Mouse (Mus musculus): ENCODE data around the gene Slc51b. TPM values are rescaled to one million over a fixed set of nuclear protein-coding genes. Genes with fewer than 3 reads are reported as not detected.
A peak's percentile ranks its signal among the peaks of the same experiment; 100 is the strongest.

Slc51b gene
- total RNA-seq, 1 experiment: not detected

GRCm38 (mm10) chr9:65371756-65372155 is 51.0 kb downstream of the Slc51b start:
- peak overlapping the region; percentile 58 to 63 for H3K4me3 ChIP-seq (ENCODE audit: insufficient read depth in 1 of 2, low read depth in 1 of 2, low read length in 2 of 2, poor library complexity in 1 of 2, severe bottlenecking in 1 of 2)
- in situ Hi-C loops (cut with MboI; ENCODE audit: low sequenced_read_pairs in 2 of 2, unreplicated experiment in 2 of 2): no loop called here

GRCm38 (mm10) chr9:65365721-65366120 is 57.0 kb downstream of the Slc51b start:
- DNase-seq (ENCODE audit: low read depth, low spot score): no peak
- Histone ChIP-seq H3K9me3 (ENCODE audit: control insufficient read depth, insufficient read depth, low read depth, low read length) (no peaks in the 10 kb centered on the region), H3K9ac (ENCODE audit: insufficient read depth, low read depth, low read length, poor library complexity, severe bottlenecking) (no peak overlapping the region), H3K4me3 (ENCODE audit: insufficient read depth in 1 of 2, low read depth in 1 of 2, low read length in 2 of 2, poor library complexity in 1 of 2, severe bottlenecking in 1 of 2) (no peak overlapping the region), H3K36me3 (ENCODE audit: control insufficient read depth, insufficient read depth, low read length, poor library complexity, severe bottlenecking) (0 out of 2 replicates have a peak, but pooled peaks cover 1% of the 10 kb centered on the region), H3K27ac (ENCODE audit: insufficient read depth, low read depth, low read length, poor library complexity, severe bottlenecking) (no peak overlapping the region), H3K4me1 (ENCODE audit: control insufficient read depth in 2 of 2, insufficient read depth in 2 of 2, low read length in 2 of 2, poor library complexity in 1 of 2) (peaks cover 0 to 2% of the 10 kb centered on the region in 2 experiments; a peak in 1 of 4 replicates)
- in situ Hi-C loops (cut with MboI; ENCODE audit: low sequenced_read_pairs in 2 of 2, unreplicated experiment in 2 of 2): no loop called here
- TF ChIP-seq HCFC1 (IDR thresholded peaks at IDR 0.05; ENCODE audit: borderline replicate concordance, insufficient read depth, low read length) (no peak), MAFK (IDR thresholded peaks at IDR 0.05; ENCODE audit: insufficient read depth, low read depth, low read length) (no peak), ZC3H11A (IDR thresholded peaks at IDR 0.05; ENCODE audit: borderline replicate concordance, low read depth, low read length) (no peak), ZNF384 (IDR thresholded peaks at IDR 0.05; ENCODE audit: low read depth, low read length) (no peak), CHD2 (IDR thresholded peaks at IDR 0.05; ENCODE audit: low read depth, low read length) (no peak)

More at GRCm38 (mm10) chr9:65371756-65372155, 51.0 kb downstream of the Slc51b start:
- no peak for DNase-seq (ENCODE audit: low read depth, low spot score)
- Histone ChIP-seq H3K27ac (ENCODE audit: insufficient read depth, low read depth, low read length, poor library complexity, severe bottlenecking) (no peak overlapping the region), H3K9me3 (ENCODE audit: control insufficient read depth, insufficient read depth, low read depth, low read length) (no peaks in the 10 kb centered on the region), H3K9ac (ENCODE audit: insufficient read depth, low read depth, low read length, poor library complexity, severe bottlenecking) (peak overlapping the region; percentile 83), H3K4me1 (ENCODE audit: control insufficient read depth in 2 of 2, insufficient read depth in 2 of 2, low read length in 2 of 2, poor library complexity in 1 of 2) (peaks cover 0 to 5% of the 10 kb centered on the region in 2 experiments; a peak in 1 of 4 replicates), H3K36me3 (ENCODE audit: control insufficient read depth, insufficient read depth, low read length, poor library complexity, severe bottlenecking) (no peaks in the 10 kb centered on the region)
- TF ChIP-seq CHD2 (IDR thresholded peaks at IDR 0.05; ENCODE audit: low read depth, low read length) (no peak), ZNF384 (IDR thresholded peaks at IDR 0.05; ENCODE audit: low read depth, low read length) (no peak), HCFC1 (IDR thresholded peaks at IDR 0.05; ENCODE audit: borderline replicate concordance, insufficient read depth, low read length) (no peak), MAFK (IDR thresholded peaks at IDR 0.05; ENCODE audit: insufficient read depth, low read depth, low read length) (no peak), ZC3H11A (IDR thresholded peaks at IDR 0.05; ENCODE audit: borderline replicate concordance, low read depth, low read length) (no peak)

- Histone ChIP-seq H3K4me1 (ENCODE audit: control insufficient read depth in 2 of 2, insufficient read depth in 2 of 2, low read length in 2 of 2, poor library complexity in 1 of 2) (peaks cover 0 to 2% of the 10 kb centered on the region in 2 experiments; a peak in 1 of 4 replicates), H3K36me3 (ENCODE audit: control insufficient read depth, insufficient read depth, low read length, poor library complexity, severe bottlenecking) (peaks cover 11% of the 10 kb centered on the region)
- no peak for DNase-seq (ENCODE audit: low read depth, low spot score)
Observed at GRCm38 (mm10) chr9:65363684-65364083, 59.1 kb downstream of the Slc51b start.

More at GRCm38 (mm10) chr9:65363684-65364083, 59.1 kb downstream of the Slc51b start:
- in situ Hi-C loops (cut with MboI; ENCODE audit: low sequenced_read_pairs in 2 of 2, unreplicated experiment in 2 of 2): no loop called here
- no peak for TF ChIP-seq HCFC1 (IDR thresholded peaks at IDR 0.05; ENCODE audit: borderline replicate concordance, insufficient read depth, low read length)
- no peak for TF ChIP-seq MAFK (IDR thresholded peaks at IDR 0.05; ENCODE audit: insufficient read depth, low read depth, low read length)
- no peak for TF ChIP-seq ZC3H11A (IDR thresholded peaks at IDR 0.05; ENCODE audit: borderline replicate concordance, low read depth, low read length)
- no peak for TF ChIP-seq CHD2 (IDR thresholded peaks at IDR 0.05; ENCODE audit: low read depth, low read length)
- TF ChIP-seq ZNF384 (IDR thresholded peaks at IDR 0.05; ENCODE audit: low read depth, low read length): no peak
- no peak overlapping the region; the same call in 1 of the 2 replicates for H3K27ac ChIP-seq (ENCODE audit: insufficient read depth, low read depth, low read length, poor library complexity, severe bottlenecking)
- no peak overlapping the region for H3K9ac ChIP-seq (ENCODE audit: insufficient read depth, low read depth, low read length, poor library complexity, severe bottlenecking)
- no peak overlapping the region for H3K4me3 ChIP-seq (ENCODE audit: insufficient read depth in 1 of 2, low read depth in 1 of 2, low read length in 2 of 2, poor library complexity in 1 of 2, severe bottlenecking in 1 of 2)
- H3K9me3 ChIP-seq (ENCODE audit: control insufficient read depth, insufficient read depth, low read depth, low read length): no peaks in the 10 kb centered on the region

Other genes starting within 250 kb of the Slc51b start
- 4.9 TPM in 2 replicates for gene Parp16, start 227.6 kb downstream of the Slc51b start, total RNA-seq (2012; rRNA removed)
- 0.09 and 0.11 TPM in 2 replicates for gene Cilp, start 157.8 kb downstream of the Slc51b start, total RNA-seq (2012; rRNA removed)
- gene Clpx, start 128.7 kb downstream of the Slc51b start, total RNA-seq (2012; rRNA removed): 17.3 and 24.1 TPM in 2 replicates
- gene Pdcd7, start 76.9 kb downstream of the Slc51b start, total RNA-seq (2012; rRNA removed): 23.7 and 27.5 TPM in 2 replicates
- 4.5 and 8.5 TPM in 2 replicates for gene Ubap1l, start 61.9 kb downstream of the Slc51b start, total RNA-seq (2012; rRNA removed)
- gene Kbtbd13, start 31.3 kb downstream of the Slc51b start, total RNA-seq (2012; rRNA removed): 0.71 and 1.1 TPM in 2 replicates
- 0.18 and 0.21 TPM in 2 replicates for gene Rasl12, start 24.4 kb downstream of the Slc51b start, total RNA-seq (2012; rRNA removed)
- gene Mtfmt, start 12.8 kb upstream of the Slc51b start, total RNA-seq (2012; rRNA removed): 9.1 and 9.6 TPM in 2 replicates
- gene Spg21, start 38.0 kb upstream of the Slc51b start, total RNA-seq (2012; rRNA removed): 28.5 and 31.7 TPM in 2 replicates
- gene Ankdd1a, start 97.2 kb upstream of the Slc51b start, total RNA-seq (2012; rRNA removed): not detected in 2 replicates
- 3.4 and 5.4 TPM in 2 replicates for gene Plekho2, start 157.1 kb upstream of the Slc51b start, total RNA-seq (2012; rRNA removed)
- 31.8 and 53.8 TPM in 2 replicates for gene Pif1, start 164.2 kb upstream of the Slc51b start, total RNA-seq (2012; rRNA removed)
- 44.7 and 64.5 TPM in 2 replicates for gene Rbpms2, start 206.7 kb upstream of the Slc51b start, total RNA-seq (2012; rRNA removed)
- gene Oaz2, start 245.0 kb upstream of the Slc51b start, total RNA-seq (2012; rRNA removed): 30.1 and 51.5 TPM in 2 replicates

Data from ES-E14 (cell line).